Mouse (Mus musculus) layer of hippocampus, postnatal 14 days (tissue): ENCODE measurements around the gene Cdc42. TPM values are rescaled to one million over a fixed set of nuclear protein-coding genes. Genes with fewer than 3 reads are reported as not detected.

ENCODE experiments used
- DNase-seq, 2 experiments: peaks; one replicate each; pipeline ENCODE4 v3.0.0; 2021 to 2022; ENCODE audit warnings: low spot score in 2 of 2, mixed read lengths in 1 of 2
- total RNA-seq, 2 experiments: library from RNA; stranded (reverse); gene quantifications; 2 replicates each; pipeline ENCODE4 v1.2.3; 2021

Gene Cdc42
- total RNA-seq, 2 experiments from 2014 or later = 401 to 404 TPM

DNA sequence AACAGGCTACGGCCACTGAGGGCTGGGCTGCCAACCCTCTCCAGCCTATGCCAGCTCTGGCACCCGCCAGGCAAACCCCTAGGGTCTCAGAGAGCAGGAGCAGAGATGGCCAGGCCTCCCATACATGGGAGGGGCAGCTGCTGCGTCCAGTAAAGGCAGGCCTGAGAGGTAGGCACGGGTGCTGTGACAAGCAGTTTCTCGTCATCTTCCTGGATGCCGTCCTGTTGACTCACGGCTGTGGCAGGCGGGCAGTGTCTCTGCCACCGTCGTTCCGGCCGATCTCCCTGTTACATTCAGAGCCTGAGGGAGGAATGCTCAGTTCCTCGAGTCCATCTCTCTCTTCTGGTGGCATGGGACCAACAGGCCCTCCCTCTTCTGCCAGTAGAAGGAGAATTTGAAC lies 70.3 kb downstream of the Cdc42 start:
- DNase-seq = no peak

DNA sequence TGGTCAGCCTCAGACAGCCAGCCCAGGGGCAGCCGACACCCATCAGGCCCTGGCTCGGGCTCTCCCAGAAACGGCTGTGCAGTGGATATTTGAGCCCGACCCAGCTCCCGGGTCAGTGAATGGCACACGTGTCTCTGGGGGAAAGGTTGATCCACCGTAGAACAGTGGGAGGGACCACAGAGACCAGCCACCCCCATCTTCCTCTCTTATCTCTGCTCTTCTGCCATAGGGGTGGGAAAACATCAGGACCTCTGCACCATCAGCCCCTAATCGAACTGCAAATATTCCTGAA lies 70.9 kb downstream of the Cdc42 start:
- DNase-seq = no peak

DNA sequence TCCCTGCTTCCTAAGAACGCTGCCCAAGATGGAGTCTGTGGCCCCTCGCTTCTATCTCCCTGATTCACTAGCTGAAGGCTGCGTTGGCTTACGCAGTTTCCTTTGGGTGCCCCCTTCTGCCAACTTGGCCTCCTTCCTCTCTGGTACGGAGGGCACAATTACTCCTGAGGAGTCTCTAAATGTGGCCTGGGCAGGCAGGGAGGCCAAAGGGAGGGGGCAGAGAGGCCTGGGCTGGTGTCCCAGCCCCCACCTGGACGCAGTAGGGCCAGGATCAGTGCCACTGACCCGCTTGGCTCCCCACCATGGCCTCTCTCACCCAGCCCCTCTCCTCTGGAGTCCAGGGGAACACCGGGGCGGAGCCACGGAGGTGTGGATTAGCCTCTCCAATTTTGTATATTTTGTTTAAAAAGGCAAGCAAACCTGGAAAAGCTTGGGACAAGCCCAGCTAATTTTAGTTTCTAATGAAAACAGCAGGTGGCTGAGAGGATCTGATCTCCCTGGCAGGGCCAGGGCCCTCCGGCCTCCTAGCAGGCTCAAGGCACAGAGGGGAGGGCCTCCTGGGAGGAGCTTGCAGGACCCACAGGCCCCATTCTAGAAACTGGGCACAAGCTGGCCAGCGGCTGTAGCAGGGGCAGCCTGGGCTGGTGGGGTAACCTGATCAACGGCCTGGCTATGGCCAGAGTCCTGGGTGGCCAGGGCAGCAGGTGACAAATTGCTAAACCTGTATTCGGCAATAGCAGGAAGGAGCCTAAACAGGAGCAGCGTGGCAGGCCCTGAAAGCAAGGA lies 71.5 kb downstream of the Cdc42 start:
- no peak for DNase-seq

DNA sequence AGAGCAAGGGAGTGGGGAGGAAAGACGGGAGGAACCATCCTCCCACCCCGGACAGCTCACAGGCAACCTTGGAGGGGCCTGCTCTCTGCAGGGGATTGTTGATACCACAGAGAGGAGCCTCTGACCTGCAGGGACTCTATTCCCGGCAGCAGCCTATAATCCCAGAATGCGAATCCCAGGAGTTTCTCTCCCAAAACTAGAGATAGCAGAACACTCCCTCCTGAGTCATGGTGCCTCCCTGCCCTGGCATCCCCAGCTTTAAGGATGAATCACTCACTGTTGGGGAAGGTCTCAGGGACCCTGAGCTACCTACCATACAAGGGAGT lies 74.2 kb downstream of the Cdc42 start:
- DNase-seq = no peak

DNA sequence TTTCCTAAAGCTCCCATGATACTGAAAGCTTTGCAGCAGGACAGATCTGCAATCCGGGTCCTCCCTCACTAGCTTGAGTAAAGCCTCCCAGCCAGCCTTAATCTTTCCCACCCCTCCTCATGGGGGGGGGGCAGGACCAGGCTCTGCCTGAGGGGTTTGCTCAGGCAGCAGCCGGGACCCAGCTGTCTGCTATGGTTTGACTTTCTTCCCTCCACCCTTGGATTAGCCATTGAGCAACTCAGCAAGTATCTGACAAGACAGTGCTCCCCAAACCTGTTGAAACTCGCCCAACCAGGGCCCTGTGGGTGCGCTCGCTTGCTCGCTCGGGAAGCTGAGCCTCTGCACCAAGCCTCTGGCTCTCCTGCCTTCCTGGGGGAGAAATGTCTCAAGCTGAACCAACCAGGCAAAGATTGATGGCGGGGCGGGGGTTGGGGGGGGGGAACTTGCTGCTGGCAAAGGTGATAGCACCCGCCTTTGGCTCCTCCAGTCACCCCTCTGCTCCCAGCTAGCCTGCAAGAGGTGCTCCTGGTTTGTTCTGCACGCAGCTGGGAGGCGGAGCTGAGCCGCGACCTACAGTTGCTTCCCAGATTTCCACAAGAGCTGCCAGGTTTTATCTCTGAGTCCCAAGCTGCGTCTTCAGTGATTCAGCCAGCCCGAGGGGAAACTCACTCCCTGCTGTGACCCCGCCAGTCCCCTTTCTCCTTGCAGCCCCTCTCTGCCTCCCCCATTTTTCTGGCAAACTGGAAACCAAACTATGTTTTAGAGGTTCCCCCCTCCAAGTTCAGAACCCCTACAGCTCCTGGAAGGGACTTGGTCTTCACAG lies 74.7 kb downstream of the Cdc42 start:
- no peak for DNase-seq

DNA sequence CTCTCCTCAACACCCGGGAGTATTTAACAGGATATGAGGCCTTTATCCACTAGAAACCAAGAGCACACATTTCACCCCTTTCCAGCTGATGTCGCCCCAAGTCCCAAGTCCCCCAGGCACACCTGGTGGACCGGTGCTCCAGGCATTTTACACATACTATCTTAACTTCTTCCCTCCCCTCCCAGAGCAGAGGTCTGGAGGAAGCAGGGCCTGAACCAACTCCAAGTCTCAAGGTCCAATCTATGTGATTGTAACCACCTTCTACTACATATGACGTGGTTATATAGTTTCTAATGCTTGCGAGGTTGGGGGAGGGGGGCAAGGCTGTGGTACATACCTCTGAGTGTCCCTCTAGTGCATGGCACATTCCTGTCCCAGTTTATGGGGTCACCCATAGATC lies 75.4 kb downstream of the Cdc42 start:
- DNase-seq = no peak

DNA sequence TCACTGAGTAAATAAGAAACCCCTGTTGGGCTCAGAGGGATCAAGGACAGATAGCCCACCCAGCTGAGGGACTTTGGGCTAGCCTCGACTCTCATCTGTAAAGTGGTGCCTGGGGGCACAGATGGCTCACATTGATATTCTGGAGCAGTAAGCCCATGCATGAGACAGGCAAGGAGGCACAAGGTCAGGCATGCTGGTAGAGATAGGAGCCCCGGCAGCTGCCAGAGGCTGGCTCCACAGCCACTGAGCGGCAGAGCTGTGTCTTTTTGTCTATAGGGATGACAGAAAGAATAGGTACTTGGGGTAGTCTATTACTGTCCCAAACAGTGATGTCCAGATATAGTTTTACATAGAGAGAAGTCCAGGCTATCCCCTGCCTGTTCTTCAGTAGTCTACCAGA lies 76.2 kb downstream of the Cdc42 start:
- DNase-seq = no peak

DNA sequence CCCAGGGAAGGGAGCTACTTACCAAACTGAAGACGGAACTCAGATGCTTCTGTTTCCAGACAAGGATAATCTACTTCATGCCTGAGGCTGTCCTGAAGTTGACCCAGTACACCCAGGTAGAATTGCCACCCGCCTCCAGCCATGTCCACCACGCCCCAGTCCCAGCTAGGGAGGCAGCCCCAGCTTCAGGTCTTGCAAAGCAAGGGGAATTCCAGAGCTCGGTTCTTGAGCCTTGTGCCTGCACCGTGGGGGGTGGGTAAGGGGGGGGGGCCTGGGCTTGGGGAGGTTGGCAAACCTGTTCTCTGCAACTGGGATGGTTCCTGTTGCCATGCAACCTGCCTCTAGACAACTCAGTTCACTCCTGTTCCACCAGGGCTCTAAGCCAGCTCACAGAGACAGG lies 78.2 kb downstream of the Cdc42 start:
- no peak for DNase-seq

DNA sequence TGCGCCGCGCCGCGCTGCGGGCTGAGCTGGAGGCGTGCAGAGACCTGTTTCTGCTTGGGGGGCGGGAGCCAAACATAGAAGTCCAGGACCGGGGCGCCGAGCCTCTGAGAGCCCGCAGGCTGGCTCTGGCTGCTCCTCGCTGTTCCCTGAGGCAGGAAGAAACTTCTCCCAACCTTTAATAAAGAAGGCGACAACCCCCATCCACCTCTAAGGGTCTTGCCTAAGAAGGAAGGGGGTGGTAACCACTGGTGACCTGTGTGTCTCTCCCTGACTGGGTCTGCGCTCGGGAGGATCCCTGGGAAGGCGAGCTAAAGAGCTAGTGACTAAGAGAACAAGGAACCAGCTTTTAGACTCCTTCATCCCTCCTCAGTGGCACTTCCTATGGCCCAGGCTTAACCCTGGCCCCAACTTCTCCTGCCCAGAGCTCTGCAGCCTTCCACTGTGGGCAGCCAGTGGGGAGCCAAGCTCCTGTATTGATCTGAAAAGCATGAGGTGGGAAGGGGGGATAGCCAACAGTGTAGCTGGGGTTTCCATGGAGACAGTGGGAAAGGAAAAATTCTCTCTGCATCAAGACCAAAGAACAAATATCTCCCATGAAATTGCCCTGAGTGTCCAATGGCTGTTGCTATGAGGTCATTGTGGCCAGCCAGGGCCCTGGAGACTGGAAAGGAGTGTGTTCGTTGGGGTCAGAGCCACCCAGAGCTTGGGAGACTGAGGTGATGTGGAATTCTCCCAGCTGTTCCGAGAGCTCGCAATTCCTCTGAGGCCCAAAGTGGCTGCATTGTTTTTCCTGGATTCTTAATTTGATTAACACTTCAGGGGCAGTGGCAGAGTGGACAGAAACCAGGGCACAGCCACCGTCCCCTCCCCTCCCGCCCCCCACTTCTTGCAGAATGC lies 79.1 kb downstream of the Cdc42 start:
- no peak for DNase-seq

DNA sequence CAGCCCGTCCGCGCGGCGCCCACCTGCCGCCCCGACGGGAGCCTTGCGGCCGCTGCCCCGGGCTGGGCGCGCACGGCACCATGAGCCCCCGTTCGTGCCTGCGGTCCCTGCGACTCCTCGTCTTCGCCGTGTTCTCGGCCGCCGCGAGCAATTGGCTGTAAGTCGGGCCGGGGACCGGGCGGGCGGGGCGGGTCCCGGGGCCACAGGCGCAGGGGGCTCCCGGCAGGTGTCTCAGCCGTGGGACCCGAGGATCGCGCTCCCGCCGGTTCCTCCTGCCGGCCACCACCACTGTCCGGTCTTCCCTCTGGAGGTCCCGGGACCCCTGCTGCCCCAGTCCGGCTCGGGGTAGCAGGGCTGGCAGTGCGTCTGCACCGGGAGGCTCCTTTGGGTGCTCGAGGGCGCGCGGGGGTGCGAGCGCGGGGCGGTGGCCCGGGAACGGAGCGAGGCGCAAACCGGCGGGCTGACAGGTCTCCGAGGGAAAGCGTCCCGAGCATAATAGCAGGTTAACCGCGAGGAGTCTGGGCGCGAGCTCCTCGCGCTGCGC lies 79.8 kb downstream of the Cdc42 start:
- DNase-seq = no peak

DNA sequence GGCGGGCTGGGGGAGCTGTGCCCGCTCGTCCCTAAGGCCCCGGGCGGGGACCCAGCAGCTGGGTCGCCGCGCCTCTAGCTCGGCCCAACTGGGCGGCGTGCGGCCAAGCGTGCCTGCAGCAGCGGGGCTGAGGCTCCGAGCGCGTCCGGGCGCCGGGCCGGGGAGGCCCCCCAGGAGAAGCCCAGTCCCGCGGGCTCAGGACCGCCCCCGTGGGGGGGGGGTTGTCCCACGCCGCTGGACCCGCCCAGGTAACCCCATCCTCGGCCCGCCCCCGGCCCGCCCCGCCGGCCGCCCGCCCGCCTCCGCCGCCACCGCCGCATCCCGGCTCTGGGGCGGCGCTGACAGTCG lies 80.4 kb downstream of the Cdc42 start, which contains the start of gene Wnt4:
Wnt4 (plus strand) TSS at position 324 of the 348 bp plus-strand sequence.
- no peak for DNase-seq

DNA sequence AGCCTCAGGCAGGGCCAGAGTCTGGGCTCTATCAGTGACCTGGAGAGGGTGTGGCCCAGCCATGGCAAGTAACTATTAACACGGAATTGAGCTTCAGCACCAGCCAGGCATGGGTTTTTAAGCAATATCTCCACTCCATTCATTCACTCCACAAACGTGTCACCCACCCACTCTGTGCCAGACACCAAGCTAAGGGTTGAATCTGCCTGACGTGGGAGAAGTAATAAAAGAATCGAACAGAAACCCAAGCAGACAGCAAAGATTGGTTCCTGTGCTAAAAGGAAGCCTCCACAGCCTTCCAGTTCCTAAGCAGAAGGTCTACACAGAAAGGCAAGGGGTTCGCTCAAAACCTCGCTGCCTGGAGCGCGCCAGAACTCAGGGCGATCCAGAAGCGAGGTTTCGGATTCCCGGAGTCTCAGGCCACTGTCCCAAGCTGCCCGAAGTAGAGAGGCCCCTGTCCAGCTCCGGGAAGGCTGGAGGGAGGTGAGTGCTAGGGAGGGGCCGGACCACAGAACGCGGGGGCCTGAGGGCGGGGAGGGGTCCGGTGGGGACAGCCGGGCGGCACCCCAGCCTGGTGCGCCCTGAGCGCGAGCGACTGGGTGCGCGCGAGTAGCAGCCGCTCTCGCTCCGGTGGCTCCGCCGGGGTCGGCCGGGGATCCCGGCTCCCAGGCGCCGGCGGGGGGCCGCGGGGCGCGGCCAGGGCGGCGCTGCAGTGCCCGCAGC lies 80.9 kb downstream of the Cdc42 start:
- DNase-seq = no peak

DNA sequence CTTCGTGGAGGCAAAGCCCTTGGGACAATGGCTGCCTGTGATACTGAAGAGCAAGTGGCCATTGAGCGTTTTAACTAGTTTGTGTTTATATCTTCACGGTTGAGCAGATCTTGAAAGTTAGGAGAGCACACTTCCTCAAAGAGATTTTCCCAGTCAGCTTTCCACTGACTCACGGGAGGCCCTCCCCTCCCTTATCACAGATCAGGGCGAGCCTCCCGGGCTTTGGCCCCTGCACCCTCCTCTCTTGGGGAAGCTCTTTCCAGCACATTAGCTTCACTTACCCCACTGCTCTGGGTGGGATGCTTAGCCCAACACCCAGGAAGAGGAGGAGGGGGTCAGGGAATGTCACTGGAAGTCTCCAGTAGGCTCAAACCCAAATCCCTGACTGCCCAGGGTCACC lies 83.2 kb downstream of the Cdc42 start:
- no peak for DNase-seq

DNA sequence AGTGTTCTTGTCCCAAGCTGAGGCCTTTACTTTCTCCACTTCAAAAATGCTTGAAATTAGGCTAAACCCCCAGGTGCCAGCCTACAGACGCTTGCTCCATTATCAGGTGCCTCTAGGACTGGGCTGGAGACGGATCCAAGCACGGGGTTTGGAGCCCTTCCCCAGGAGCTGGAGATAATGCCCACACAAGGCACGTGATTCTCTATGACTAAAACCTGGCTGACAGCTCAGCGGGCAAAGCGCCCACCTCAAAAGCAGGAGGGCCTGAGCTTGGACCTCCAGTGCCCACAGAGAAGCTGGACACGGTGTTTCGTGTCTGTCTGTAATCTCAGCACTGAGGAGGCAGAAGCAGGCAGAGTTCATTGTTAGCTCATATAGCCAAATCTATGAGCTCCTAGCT lies 85.7 kb downstream of the Cdc42 start:
- DNase-seq = no peak

Other genes with a start within 250 kb of the Cdc42 start
- gene Wnt4, start 80.2 kb downstream of the Cdc42 start, total RNA-seq = 10 to 100 TPM; 10.0 to 11.3 TPM
- gene Cela3a, start 52.1 kb upstream of the Cdc42 start, total RNA-seq = not detected
- not detected for gene Cela3b, start 72.8 kb upstream of the Cdc42 start, total RNA-seq
- gene 1700013G24Rik, start 95.6 kb upstream of the Cdc42 start, total RNA-seq = not detected
- gene Hspg2, start 111.0 kb upstream of the Cdc42 start, total RNA-seq = 10 to 100 TPM; 11.5 to 17.9 TPM
- gene Ldlrad2, start 216.8 kb upstream of the Cdc42 start, total RNA-seq = not detected
- gene Usp48, start 236.0 kb upstream of the Cdc42 start, total RNA-seq = 100 to 1,000 TPM; 116 to 131 TPM